Mouse (Mus musculus) kidney, adult 2 months (tissue): ENCODE data around the gene Ifnar2. TPM values are rescaled to one million over a fixed set of nuclear protein-coding genes. Genes with fewer than 3 reads are reported as not detected.

Experiments used
- DNase-seq: peaks from one replicate; pipeline ENCODE4 v3.0.0; 2021
- H3K27ac ChIP-seq: fragments of 200-500 bp; 2 replicates; pipeline ENCODE4 v1.5.1; 2012; ENCODE audit warnings: low read depth, low read length, control low read depth, inconsistent platforms; ENCODE audit not compliant: insufficient read depth
- H3K27me3 ChIP-seq: fragments of 200-500 bp; replicated peaks from 2 replicates; pipeline ENCODE4 v1.6.1; 2012; ENCODE audit warnings: mild to moderate bottlenecking, moderate library complexity, low read length, inconsistent platforms; ENCODE audit not compliant: control insufficient read depth, insufficient read depth
- H3K36me3 ChIP-seq: fragments of 200-500 bp; 2 replicates; pipeline ENCODE4 v1.6.1; 2012; ENCODE audit warnings: mild to moderate bottlenecking, moderate library complexity, low read length, inconsistent platforms; ENCODE audit not compliant: control insufficient read depth, insufficient read depth
- H3K4me1 ChIP-seq: fragments of 200-500 bp; 2 replicates; pipeline ENCODE4 v1.6.1; 2011; ENCODE audit warnings: low read length; ENCODE audit not compliant: control insufficient read depth, insufficient read depth
- H3K4me3 ChIP-seq: fragments of 200-500 bp; 2 replicates; pipeline ENCODE4 v1.5.1; 2011; ENCODE audit warnings: mild to moderate bottlenecking, low read depth, low read length, control low read depth; ENCODE audit not compliant: insufficient read depth
- CTCF ChIP-seq: fragments of 200-500 bp; conservative IDR thresholded peaks from 2 replicates; pipeline ENCODE4 v1.5.1; 2011; ENCODE audit warnings: low read depth, mild to moderate bottlenecking, control low read depth, low read length, moderate library complexity, mixed read lengths; ENCODE audit not compliant: insufficient read depth, insufficient read length
- POLR2A ChIP-seq: fragments of 200-500 bp; IDR thresholded peaks from one replicate; pipeline ENCODE4 v1.6.1; 2011; ENCODE audit warnings: low read depth, low read length, control low read depth
- WGBS: fragments of 180-500 bp; shearing (Covaris S2); methylation state at CpG from one replicate; pipeline ENCODE4 v1.1.7; 2018; 5-methylcytosine and 5-hydroxymethylcytosine counted together
- polyA plus RNA-seq: library from polyadenylated mRNA; depleted of rRNA; stranded (reverse); fragments of >200 nt; gene quantifications from 2 replicates; pipeline ENCODE4 v1.2.3, GENCODE M21; 2012

The Ifnar2 gene
- polyA plus RNA-seq, 1 experiment, result 57.1 TPM

- no peaks in the 10 kb centered on the region for H3K36me3 ChIP-seq
- peak; percentile 89 for DNase-seq
- TF ChIP-seq POLR2A, result no peak
- peak; percentile 68 for TF ChIP-seq CTCF
- H3K4me1 ChIP-seq, result no peaks in the 10 kb centered on the region; the same call in 1 of the 2 replicates
- H3K4me3 ChIP-seq, result no peak overlapping the region
- 41% methylated on average over 7 of the region's 7 CpGs for WGBS
- peak overlapping the region; percentile 48 for H3K27ac ChIP-seq
- H3K27me3 ChIP-seq, result no peaks in the 10 kb centered on the region
These were observed 68.8 kb downstream of the Ifnar2 start for GRCm38 (mm10) chr16:91441366-91441765.

- H3K4me3 ChIP-seq, result no peak overlapping the region
- H3K36me3 ChIP-seq, result no peaks in the 10 kb centered on the region
- TF ChIP-seq POLR2A (no peak), CTCF (no peak)
- H3K27ac ChIP-seq, result no peak overlapping the region
- DNase-seq, result no peak
- WGBS, result 79% methylated on average over 7 of the region's 7 CpGs
- H3K4me1 ChIP-seq, result no peaks in the 10 kb centered on the region; the same call in 1 of the 2 replicates
- H3K27me3 ChIP-seq, result no peaks in the 10 kb centered on the region
These were observed 69.2 kb downstream of the Ifnar2 start for GRCm38 (mm10) chr16:91441811-91442240.

GRCm38 (mm10) chr16:91442446-91442845, 69.9 kb downstream of the Ifnar2 start:
- Histone ChIP-seq H3K4me1 (peaks cover 4% of the 10 kb centered on the region; the same call in 1 of the 2 replicates), H3K27me3 (no peaks in the 10 kb centered on the region), H3K27ac (no peak overlapping the region), H3K36me3 (no peaks in the 10 kb centered on the region), H3K4me3 (no peak overlapping the region)
- DNase-seq, result no peak
- 80% methylated on average over 4 of the region's 4 CpGs for WGBS
- TF ChIP-seq CTCF (no peak), POLR2A (no peak)

- no peak for TF ChIP-seq CTCF
- no peak for TF ChIP-seq POLR2A
- H3K4me3 ChIP-seq, result no peak overlapping the region
- no peaks in the 10 kb centered on the region for H3K27me3 ChIP-seq
- H3K36me3 ChIP-seq, result no peaks in the 10 kb centered on the region
- H3K4me1 ChIP-seq, result peaks cover 8% of the 10 kb centered on the region; the same call in 1 of the 2 replicates
- no peak overlapping the region for H3K27ac ChIP-seq
- no peak for DNase-seq
- WGBS, result 82% methylated on average over 8 of the region's 8 CpGs
These were observed 70.6 kb downstream of the Ifnar2 start for GRCm38 (mm10) chr16:91443211-91443611.

GRCm38 (mm10) chr16:91444847-91445246, 72.3 kb downstream of the Ifnar2 start:
- WGBS, result 87% methylated on average over 4 of the region's 4 CpGs
- Histone ChIP-seq H3K4me1 (peaks cover 8% of the 10 kb centered on the region; the same call in 1 of the 2 replicates), H3K27ac (no peak overlapping the region)

GRCm38 (mm10) chr16:91445566-91445965, 73.0 kb downstream of the Ifnar2 start:
- TF ChIP-seq CTCF, result no peak
- TF ChIP-seq POLR2A, result no peak
- no peaks in the 10 kb centered on the region for H3K27me3 ChIP-seq
- no peak for DNase-seq
- H3K4me1 ChIP-seq, result peaks cover 8% of the 10 kb centered on the region; the same call in 1 of the 2 replicates
- no peak overlapping the region for H3K27ac ChIP-seq
- WGBS, result 66% methylated on average over 5 of the region's 5 CpGs
- no peak overlapping the region for H3K4me3 ChIP-seq
- no peaks in the 10 kb centered on the region for H3K36me3 ChIP-seq

More at GRCm38 (mm10) chr16:91444847-91445246, 72.3 kb downstream of the Ifnar2 start:
- no peak for TF ChIP-seq POLR2A
- no peak for TF ChIP-seq CTCF
- no peaks in the 10 kb centered on the region for H3K36me3 ChIP-seq
- no peaks in the 10 kb centered on the region for H3K27me3 ChIP-seq
- H3K4me3 ChIP-seq, result no peak overlapping the region
- DNase-seq, result no peak

- Histone ChIP-seq H3K27ac (no peak overlapping the region), H3K4me1 (peaks cover 8% of the 10 kb centered on the region; the same call in 1 of the 2 replicates)
- DNase-seq, result no peak
These were observed 74.4 kb downstream of the Ifnar2 start for GRCm38 (mm10) chr16:91446778-91447511.

More at GRCm38 (mm10) chr16:91446778-91447511, 74.4 kb downstream of the Ifnar2 start:
- Histone ChIP-seq H3K27me3 (no peaks in the 10 kb centered on the region), H3K36me3 (no peaks in the 10 kb centered on the region), H3K4me3 (no peak overlapping the region)
- no peak for TF ChIP-seq POLR2A
- no peak for TF ChIP-seq CTCF
- 85% methylated on average over 8 of the region's 8 CpGs for WGBS
